Mouse (Mus musculus): ENCODE results near the gene Sstr2.

GRCm38 (mm10) chr11:113661835-113662351 lies 42.8 kb downstream of the Sstr2 start:
- TF ChIP-seq EP300 (IDR thresholded peaks at IDR 0.05; ENCODE audit: insufficient read depth, low read depth, low read length): no peak
- no peak for TF ChIP-seq POLR2A (IDR thresholded peaks at IDR 0.05; ENCODE audit: insufficient read depth, low read length)
- no peak for TF ChIP-seq CTCF (IDR thresholded peaks at IDR 0.05; ENCODE audit: low read depth, low read length)
